Mouse (Mus musculus) stomach, postnatal 0 days (tissue): Measurements from ENCODE around the gene Ggt6.

Experiments
- CTCF ChIP-seq: IDR thresholded peaks from 2 replicates; pipeline ENCODE4 v1.5.1; 2016; ENCODE audit warnings: antibody characterized with exemption, low read depth, mild to moderate bottlenecking, moderate library complexity
- EP300 ChIP-seq: optimal IDR thresholded peaks from 2 replicates; pipeline ENCODE3; 2016; ENCODE audit warnings: antibody characterized with exemption

DNA sequence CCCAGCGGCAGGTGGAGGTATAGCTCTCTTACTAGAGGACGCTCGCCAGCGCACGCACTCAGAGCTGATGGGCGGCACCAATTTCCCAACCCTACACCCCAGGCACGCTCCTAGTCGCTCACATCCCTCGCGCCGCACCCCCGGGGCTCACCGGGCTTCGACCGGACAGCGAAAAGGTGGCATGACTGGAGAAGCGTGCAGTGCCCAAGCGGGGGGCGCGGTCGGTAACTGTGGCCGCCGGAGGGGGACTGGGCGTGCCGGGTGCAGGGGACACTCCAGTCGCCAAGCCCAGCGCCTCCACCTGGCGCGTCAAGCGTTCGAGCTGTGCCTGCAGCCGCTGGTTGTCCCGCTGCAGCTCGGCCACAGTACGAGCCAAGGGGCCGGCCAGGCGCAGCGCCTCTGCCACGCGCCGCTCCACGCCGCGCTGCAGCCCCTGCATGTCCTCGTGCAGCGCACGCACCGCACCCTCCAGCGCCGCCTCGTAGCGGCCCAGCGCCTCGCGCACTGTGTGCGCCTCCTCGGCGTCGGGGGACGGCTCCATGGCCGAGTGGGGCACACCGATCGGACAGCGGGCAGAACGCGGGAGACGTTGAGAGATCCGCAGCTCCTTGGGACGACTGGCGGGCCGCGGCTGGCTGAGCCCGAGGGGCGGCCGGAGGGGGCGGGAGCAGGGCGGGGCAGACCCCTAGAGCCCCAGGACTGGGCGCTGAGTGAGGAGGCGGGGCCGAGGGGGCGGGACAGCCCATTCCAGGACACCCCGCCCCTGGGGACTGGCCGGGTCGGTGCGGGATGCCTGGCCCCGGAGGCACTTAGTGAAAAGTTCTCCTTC is 24.0 kb upstream of the Ggt6 start, which contains the start of gene Smtnl2:
- peak; percentile 67 for TF ChIP-seq CTCF
- no peak for TF ChIP-seq EP300
